Mouse (Mus musculus) lung, postnatal 0 days (tissue): ENCODE data around the gene Fkbp14. TPM values are rescaled to one million over a fixed set of nuclear protein-coding genes. Genes with fewer than 3 reads are reported as not detected.

ENCODE experiments used
- ATAC-seq: fragments of 200-750 bp; cut with Nextera tagmentation; 2 replicates; pipeline ENCODE4 v1.8.0; 2017; ENCODE audit warnings: moderate library complexity
- DNase-seq: peaks from one replicate; pipeline ENCODE4 v3.0.0-alpha.2; 2016; ENCODE audit warnings: low spot score
- H3K27ac ChIP-seq: fragments of 300-500 bp; sonication (generic); 2 replicates; pipeline ENCODE4 v1.5.1; 2014; ENCODE audit warnings: antibody characterized with exemption, mild to moderate bottlenecking, low read length, mixed read lengths
- H3K27me3 ChIP-seq: fragments of 300-500 bp; sonication (generic); replicated peaks from 2 replicates; pipeline ENCODE4 v1.6.1; 2014; ENCODE audit warnings: low read length, mixed read lengths; ENCODE audit not compliant: insufficient read depth
- H3K36me3 ChIP-seq: fragments of 300-500 bp; sonication (generic); 2 replicates; pipeline ENCODE4 v1.6.1; 2014; ENCODE audit warnings: low read length, mixed read lengths; ENCODE audit not compliant: insufficient read depth
- H3K4me1 ChIP-seq: fragments of 300-500 bp; sonication (generic); 2 replicates; pipeline ENCODE4 v1.6.1; 2014; ENCODE audit warnings: antibody characterized with exemption, low read depth, low read length, mixed read lengths; ENCODE audit not compliant: insufficient read depth
- H3K4me2 ChIP-seq: fragments of 300-500 bp; sonication (generic); replicated peaks from 2 replicates; pipeline ENCODE4 v1.6.1; 2014; ENCODE audit warnings: low read depth, mild to moderate bottlenecking, low read length, moderate library complexity, mixed read lengths
- H3K4me3 ChIP-seq: fragments of 300-500 bp; sonication (generic); 2 replicates; pipeline ENCODE4 v1.5.1; 2014; ENCODE audit warnings: low read depth, low read length
- H3K9ac ChIP-seq: fragments of 300-500 bp; sonication (generic); replicated peaks from 2 replicates; pipeline ENCODE4 v1.6.1; 2014; ENCODE audit warnings: low read depth, mild to moderate bottlenecking
- H3K9me3 ChIP-seq: fragments of 300-500 bp; sonication (generic); 2 replicates; pipeline ENCODE4 v1.6.1; 2016; ENCODE audit warnings: low read length, mixed read lengths
- CTCF ChIP-seq: IDR thresholded peaks from 2 replicates; pipeline ENCODE4 v1.5.1; 2016; ENCODE audit warnings: antibody characterized with exemption, mild to moderate bottlenecking
- EP300 ChIP-seq: IDR thresholded peaks from 2 replicates; pipeline ENCODE4 v1.6.1; 2016; ENCODE audit warnings: antibody characterized with exemption, mild to moderate bottlenecking, control low read depth
- WGBS: fragments of 180-500 bp; shearing (Covaris S2); extraction: QIAGEN DNeasy Blood & Tissue Kit; methylation state at CpG from one replicate; pipeline ENCODE4 v1.1.7; 2014; 5-methylcytosine and 5-hydroxymethylcytosine counted together
- polyA plus RNA-seq: library from polyadenylated mRNA; unstranded; fragments of >200 nt; fragmentation: Nextera tagmentation; extraction: Ambion mirVana; gene quantifications from 2 replicates; pipeline ENCODE4 v1.2.1, GENCODE M21; 2015

Gene Fkbp14
- polyA plus RNA-seq, 1 experiment from 2014 or later = 16.1 TPM

DNA sequence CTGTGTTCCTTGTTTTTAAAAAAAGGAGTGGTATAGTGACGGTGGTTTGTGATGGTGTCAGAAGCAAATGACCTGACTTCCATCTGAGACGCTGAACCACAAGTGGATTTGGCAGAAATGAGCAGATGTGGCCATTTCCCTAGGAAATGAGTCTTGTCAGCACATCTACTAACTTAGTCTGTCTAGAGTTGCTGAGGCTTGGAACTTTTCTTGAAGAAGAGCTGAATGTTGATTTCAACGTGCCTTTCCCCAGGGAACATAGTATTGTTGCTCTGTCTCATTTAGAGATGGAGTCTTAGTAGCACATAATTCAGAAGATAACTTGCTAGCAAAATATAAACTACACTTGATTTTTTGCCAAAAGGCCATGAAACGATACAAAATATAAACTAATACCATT is 23.2 kb upstream of the Fkbp14 start:
- ATAC-seq = no peak

DNA sequence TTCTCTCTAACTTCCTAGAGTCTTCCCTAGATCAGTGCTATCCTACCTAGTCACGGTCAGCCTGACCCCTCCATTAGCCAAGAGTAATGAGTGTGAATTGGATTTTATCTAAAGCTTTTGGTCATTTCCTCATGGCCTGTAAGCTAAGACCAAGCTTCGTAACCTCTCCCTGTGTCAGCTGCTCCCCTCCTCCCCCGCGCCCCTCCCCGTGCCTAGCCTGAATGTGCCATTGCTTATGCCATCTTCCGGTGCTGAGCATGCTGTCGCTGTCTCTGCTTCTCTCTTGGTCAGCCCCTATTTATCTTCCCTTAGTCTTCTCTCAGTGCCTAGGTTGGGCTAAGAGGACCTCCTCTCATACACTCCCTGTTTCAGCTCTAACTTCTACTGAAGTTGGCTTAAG is 22.4 kb upstream of the Fkbp14 start:
- DNase-seq = no peak
- no peaks in the 10 kb centered on the region for H3K27me3 ChIP-seq
- H3K4me1 ChIP-seq = no peaks in the 10 kb centered on the region
- no peak overlapping the region for H3K4me2 ChIP-seq
- H3K36me3 ChIP-seq = peaks cover 7% of the 10 kb centered on the region; the same call in 1 of the 2 replicates
- H3K4me3 ChIP-seq = no peak overlapping the region
- H3K27ac ChIP-seq = no peak overlapping the region
- TF ChIP-seq CTCF (no peak), EP300 (no peak)
- no peak for ATAC-seq
- no peaks in the 10 kb centered on the region for H3K9me3 ChIP-seq
- H3K9ac ChIP-seq = no peak overlapping the region
- WGBS = 80% methylated on average over 7 of the region's 7 CpGs

More for the DNA sequence above, 23.2 kb upstream of the Fkbp14 start:
- Histone ChIP-seq H3K27me3 (no peaks in the 10 kb centered on the region), H3K9me3 (no peaks in the 10 kb centered on the region), H3K4me2 (no peak overlapping the region), H3K27ac (no peak overlapping the region), H3K4me3 (no peak overlapping the region), H3K4me1 (no peaks in the 10 kb centered on the region), H3K36me3 (peaks cover 14% of the 10 kb centered on the region; the same call in 1 of the 2 replicates), H3K9ac (no peak overlapping the region)
- 49% methylated on average over 4 of the region's 4 CpGs for WGBS
- TF ChIP-seq CTCF (no peak), EP300 (no peak)
- no peak for DNase-seq

DNA sequence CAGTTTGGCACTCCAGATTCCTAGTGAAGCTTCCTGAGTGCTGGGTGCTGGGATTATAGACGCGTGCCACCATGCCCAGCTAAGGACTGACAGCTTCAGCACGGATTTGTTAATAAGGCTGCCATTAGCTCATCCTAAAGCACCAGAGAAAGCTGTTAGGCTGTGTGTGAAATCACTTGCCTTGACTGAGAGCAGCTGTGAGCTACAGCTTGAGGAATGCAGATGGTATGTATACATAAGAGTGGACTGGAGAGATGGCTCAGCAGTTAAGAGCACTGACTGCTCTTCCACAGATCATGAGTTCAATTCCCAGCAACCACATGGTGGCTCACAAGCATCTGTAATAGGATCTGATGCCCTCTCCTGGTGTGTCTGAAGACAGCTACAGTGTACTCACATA is 20.3 kb upstream of the Fkbp14 start:
- Histone ChIP-seq H3K27me3 (no peaks in the 10 kb centered on the region), H3K27ac (no peak overlapping the region), H3K9me3 (no peaks in the 10 kb centered on the region), H3K4me3 (no peak overlapping the region), H3K4me2 (no peak overlapping the region), H3K36me3 (no peaks in the 10 kb centered on the region; the same call in 1 of the 2 replicates), H3K4me1 (no peaks in the 10 kb centered on the region), H3K9ac (no peak overlapping the region)
- 51% methylated on average over 3 of the region's 3 CpGs for WGBS
- peak; percentile 22 for DNase-seq
- TF ChIP-seq CTCF = no peak
- TF ChIP-seq EP300 = no peak
- ATAC-seq = peak; percentile 47; the same call in 1 of the 2 replicates

DNA sequence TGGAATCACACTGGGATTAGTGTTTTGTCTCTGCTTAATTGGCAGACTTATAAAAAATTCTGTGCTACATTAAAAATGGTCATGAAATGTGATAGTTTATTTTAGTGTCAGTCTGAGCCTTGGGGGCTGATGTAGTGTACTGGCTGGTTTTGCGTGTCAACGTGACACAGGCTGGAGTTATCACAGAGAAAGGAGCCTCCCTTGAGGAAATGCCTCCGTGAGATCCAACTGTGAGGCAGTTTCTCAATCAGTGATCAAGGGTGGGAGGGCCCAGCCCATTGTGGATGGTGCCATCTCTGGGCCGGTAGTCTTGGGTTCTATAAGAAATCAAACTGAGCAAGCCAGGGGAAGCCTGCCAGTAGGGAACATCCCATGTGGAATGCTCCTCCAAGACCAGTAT is 9.1 kb upstream of the Fkbp14 start:
- H3K4me2 ChIP-seq = no peak overlapping the region
- TF ChIP-seq EP300 = no peak
- ATAC-seq (no peak), DNase-seq (no peak)
- H3K4me1 ChIP-seq = no peaks in the 10 kb centered on the region
- H3K4me3 ChIP-seq = no peak overlapping the region
- no peaks in the 10 kb centered on the region for H3K27me3 ChIP-seq
- no peaks in the 10 kb centered on the region for H3K9me3 ChIP-seq
- WGBS = 64% methylated on average over 4 of the region's 4 CpGs
- H3K36me3 ChIP-seq = no peaks in the 10 kb centered on the region
- H3K9ac ChIP-seq = no peak overlapping the region
- H3K27ac ChIP-seq = no peak overlapping the region

DNA sequence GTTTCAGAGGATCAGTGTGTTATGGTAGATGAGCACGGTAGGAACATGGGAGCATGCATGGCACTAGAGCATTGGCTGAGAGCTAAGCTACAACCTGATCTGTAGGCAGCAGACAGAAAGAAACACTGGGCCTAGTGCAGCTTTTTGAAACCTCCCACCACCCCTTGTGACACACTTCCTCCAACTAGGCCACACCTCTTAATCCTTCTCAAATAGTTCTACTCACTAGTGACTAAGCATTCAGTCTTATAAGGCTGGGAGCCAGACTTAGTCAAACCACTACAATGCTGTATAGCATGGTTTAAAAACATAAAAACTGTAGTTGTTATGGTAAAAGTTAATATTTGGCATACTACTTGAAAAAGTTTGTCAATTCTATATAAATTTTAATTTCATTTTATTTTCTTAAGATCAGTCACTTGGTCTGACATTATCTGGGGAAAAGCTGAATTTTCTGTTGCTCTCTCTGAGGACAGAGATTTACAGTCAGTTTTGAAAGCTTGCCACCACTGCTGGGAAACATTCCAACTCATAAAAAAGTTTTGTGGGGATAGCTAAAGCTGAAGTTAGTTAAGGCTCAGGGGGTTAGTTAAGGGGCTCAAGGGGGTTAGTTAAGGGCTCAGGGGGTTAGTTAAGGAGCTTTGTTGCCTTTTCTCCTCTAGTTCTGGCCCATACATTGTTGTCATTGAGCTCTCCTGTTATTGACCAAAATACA is 7.0 kb upstream of the Fkbp14 start:
- TF ChIP-seq CTCF (no peak), EP300 (no peak)
- no peak overlapping the region for H3K27ac ChIP-seq
- H3K27me3 ChIP-seq = no peaks in the 10 kb centered on the region
- no peaks in the 10 kb centered on the region for H3K4me1 ChIP-seq
- H3K36me3 ChIP-seq = no peaks in the 10 kb centered on the region
- DNase-seq (no peak), ATAC-seq (no peak)
- H3K9ac ChIP-seq = no peak overlapping the region
- WGBS = 100% methylated on average over 1 of the region's 1 CpGs
- no peak overlapping the region for H3K4me2 ChIP-seq
- no peaks in the 10 kb centered on the region for H3K9me3 ChIP-seq
- no peak overlapping the region for H3K4me3 ChIP-seq

DNA sequence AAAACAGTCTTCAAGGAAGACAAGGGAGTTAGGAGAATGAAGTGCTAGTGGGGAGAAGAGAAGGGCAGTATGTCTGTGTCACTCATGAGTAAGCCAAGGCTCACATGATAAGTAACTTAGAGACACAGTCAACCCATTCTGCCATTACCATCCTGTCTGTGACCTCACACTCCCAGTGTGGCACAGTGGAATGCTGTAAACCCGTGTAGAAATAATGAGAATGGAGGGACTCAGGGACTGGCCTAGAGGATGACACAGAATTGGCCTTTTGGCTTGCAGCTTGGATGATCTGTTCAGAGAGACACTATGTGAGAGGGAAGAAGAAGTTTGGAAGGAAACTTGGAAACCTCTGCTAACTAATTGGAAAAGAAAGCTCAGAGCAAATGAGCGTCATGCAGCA is 5.8 kb upstream of the Fkbp14 start:
- Histone ChIP-seq H3K27ac (no peak overlapping the region), H3K36me3 (no peaks in the 10 kb centered on the region), H3K4me2 (no peak overlapping the region), H3K9ac (no peak overlapping the region), H3K4me1 (no peaks in the 10 kb centered on the region), H3K27me3 (no peaks in the 10 kb centered on the region), H3K9me3 (no peaks in the 10 kb centered on the region), H3K4me3 (no peak overlapping the region)
- DNase-seq (no peak), ATAC-seq (no peak)
- WGBS = 93% methylated on average over 2 of the region's 2 CpGs
- no peak for TF ChIP-seq CTCF
